Mouse (Mus musculus) left cerebral cortex, adult 18-20 months (tissue): Measurements from ENCODE around the gene Smndc1. TPM values are rescaled to one million over a fixed set of nuclear protein-coding genes. Genes with fewer than 3 reads are reported as not detected.

ENCODE experiments used
- DNase-seq, 2 experiments: peaks; one replicate each; pipeline ENCODE4 v3.0.0; 2021 to 2022; ENCODE audit warnings: low spot score in 2 of 2, mixed read lengths in 1 of 2
- total RNA-seq, 2 experiments: library from RNA; stranded (reverse); gene quantifications; 2 replicates each; pipeline ENCODE4 v1.2.3; 2021

Gene Smndc1
- total RNA-seq, 2 experiments from 2014 or later = 36.8 to 39.2 TPM

DNA sequence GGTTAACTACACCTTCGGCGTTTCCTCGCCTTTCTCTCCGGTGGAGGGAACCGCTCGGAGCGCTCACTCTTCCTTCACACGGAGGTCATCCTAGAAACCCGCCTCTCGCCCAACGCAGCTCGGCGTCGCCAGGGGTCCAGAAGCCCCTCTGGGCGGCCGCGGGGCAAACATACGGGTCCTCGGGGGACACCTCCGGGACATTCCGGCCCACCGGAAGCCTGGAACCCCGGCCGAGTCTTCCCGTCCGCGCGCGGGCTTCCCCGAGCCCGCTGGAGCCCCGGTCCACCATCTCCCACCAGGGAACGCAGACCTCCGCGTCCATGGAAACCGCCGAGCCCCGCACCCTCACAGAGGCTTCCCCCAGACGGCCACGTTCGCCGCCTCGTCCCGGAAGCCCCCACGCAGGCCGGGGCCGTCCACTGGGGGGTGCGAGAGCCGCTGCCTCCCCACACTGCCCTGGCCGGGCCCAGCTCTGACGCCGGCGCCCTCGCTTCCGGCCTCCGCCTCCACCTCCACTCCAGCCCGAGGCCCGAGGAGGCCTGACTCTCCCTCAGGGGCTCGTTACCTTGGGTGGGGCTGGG lies 437 bp downstream of the Smndc1 start:
- DNase-seq = peak in 1 of 2 experiments; percentile 39

- DNase-seq = no peak
These were observed 961 bp downstream of the Smndc1 start for GRCm38 (mm10) chr19:53389417-53389816.

DNA sequence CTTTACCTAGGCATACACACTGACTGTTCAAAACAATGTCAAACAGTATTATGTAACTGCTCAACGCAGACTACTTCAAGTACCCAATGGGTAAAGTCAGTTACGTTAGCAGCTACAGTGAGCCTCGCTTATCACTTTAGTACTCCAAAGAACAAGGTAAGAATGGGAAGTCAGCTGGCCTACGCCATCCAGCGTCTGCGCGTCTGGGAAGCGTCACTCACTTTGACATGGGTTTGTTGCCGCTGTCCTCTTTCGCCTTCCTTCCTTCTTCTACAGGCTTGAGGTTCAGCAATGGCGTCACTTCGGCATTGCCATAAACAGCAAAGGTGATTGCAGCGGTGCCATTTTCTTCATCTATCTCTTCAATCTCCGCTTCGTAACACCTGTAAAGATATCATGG lies 7.0 kb downstream of the Smndc1 start:
- DNase-seq = no peak

DNA sequence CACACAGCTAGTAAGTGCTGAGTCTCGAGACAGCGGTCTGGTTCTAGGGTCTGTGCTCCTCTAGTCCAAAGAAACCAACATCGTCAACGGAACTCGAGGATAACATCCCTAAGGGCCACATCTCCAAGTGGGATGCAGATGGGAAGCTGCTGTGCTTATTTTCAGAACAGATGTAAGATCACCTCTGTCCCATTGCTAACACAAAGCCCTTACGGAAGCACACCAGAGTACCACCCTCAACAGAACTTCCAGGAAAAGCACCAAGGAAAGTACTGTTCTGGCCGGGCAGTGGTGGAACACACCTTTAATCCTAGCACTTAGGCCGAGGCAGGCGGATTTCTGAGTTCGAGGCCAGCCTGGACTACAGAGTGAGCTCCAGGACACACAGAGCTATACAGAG lies 12.0 kb downstream of the Smndc1 start:
- DNase-seq = no peak

DNA sequence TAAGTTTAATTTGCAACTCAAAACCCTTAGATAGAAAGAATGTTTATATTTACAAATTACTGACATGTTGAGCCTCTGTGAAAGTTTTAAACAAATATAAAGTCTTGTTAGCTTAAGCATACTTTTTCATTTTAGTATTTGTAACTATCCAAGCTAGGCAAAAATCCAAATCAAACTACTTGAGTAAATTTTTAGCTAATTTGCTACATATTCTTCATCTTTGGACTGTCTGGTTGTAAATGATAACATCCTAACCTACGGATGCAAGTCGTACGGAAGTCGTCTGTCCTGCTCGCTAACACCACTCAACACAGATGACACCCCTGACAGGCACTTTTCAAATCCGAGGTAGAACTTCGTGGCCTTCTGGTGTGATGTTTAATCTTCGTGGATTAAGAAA lies 12.7 kb downstream of the Smndc1 start:
- DNase-seq = no peak

GRCm38 (mm10) chr19:53375816-53376215 lies 14.6 kb downstream of the Smndc1 start:
- DNase-seq = no peak

- no peak for DNase-seq
These were observed 15.1 kb downstream of the Smndc1 start for GRCm38 (mm10) chr19:53375299-53375698.

- DNase-seq = no peak
These were observed 16.8 kb downstream of the Smndc1 start for GRCm38 (mm10) chr19:53373570-53373969.

GRCm38 (mm10) chr19:53371666-53372065 lies 18.7 kb downstream of the Smndc1 start, which contains the start of gene Gm10197:
Gene Gm10197, minus strand, starts transcription at chr19:53371766.
- DNase-seq = no peak

GRCm38 (mm10) chr19:53370233-53370632 lies 20.1 kb downstream of the Smndc1 start:
- no peak for DNase-seq

GRCm38 (mm10) chr19:53369469-53370043 lies 20.8 kb downstream of the Smndc1 start:
- DNase-seq = peak; percentile 81 to 85

GRCm38 (mm10) chr19:53366881-53367280 lies 23.5 kb downstream of the Smndc1 start:
- no peak for DNase-seq

DNA sequence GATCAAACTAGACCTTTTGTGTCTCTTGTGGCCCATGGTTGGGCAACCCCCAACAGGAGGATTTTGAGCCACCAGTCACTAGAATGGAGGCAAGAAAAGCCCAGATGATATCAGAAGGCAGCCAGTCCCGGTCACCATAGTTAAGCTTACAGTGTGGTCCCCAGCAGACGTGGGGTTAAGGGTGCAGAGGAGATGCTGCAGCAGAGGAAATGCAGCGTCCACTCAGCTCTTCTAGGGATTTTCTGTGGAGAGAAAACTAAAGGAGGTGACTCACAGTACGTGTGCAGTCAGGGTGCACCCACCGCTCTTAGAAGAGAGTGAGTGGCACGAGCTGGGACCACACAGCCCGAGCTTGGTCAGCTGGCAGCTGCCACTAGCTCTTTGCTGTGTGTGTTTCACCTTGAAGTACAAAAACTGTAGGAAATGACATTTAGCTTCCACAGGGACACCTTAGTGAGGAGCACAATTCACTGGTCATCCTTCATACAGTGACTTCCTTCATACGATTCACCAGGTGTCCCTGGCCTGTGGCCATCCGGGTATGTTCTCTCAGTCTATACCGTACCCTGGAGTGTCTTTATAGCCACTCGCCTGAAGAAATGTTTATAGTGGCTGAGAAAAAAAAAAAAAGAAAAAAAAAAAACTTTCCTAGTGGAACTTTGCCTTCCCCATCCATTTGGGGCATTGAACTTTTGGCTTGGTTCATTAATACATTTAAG lies 24.2 kb downstream of the Smndc1 start:
- DNase-seq = no peak

- DNase-seq = peak; percentile 69
These were observed 25.4 kb downstream of the Smndc1 start for GRCm38 (mm10) chr19:53364963-53365362.

DNA sequence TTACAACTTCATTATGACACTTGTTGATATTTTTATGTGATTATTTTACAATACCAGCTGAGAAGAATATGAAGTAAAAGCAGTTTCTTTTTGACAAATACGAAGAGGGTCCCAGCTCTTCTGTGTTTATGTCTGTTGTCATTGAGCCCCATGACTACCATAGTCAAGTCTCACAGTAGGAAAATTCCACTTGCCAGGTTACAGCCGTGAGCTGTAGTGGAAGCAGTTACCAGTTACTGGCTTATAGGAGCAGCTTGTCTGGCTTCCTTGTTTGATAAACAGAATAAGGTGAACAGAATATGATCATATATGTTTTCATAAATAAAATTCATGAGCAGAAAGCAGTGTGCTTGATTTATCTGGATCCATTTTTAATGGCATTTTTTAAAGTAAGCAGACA lies 25.8 kb downstream of the Smndc1 start:
- DNase-seq = no peak

- no peak for DNase-seq
These were observed 27.4 kb downstream of the Smndc1 start for GRCm38 (mm10) chr19:53362967-53363366.

GRCm38 (mm10) chr19:53360265-53360958 lies 30.0 kb downstream of the Smndc1 start:
- peak in 1 of 2 experiments; percentile 47 for DNase-seq

GRCm38 (mm10) chr19:53359160-53360033 lies 31.0 kb downstream of the Smndc1 start:
- DNase-seq = peak; percentile 56

- peak; percentile 54 to 71 for DNase-seq
These were observed 35.3 kb downstream of the Smndc1 start for GRCm38 (mm10) chr19:53355065-53355464.

GRCm38 (mm10) chr19:53354271-53355000 lies 35.9 kb downstream of the Smndc1 start:
- DNase-seq = no peak
